Mouse (Mus musculus): ENCODE measurements around the gene Ap3b1. TPM values are rescaled to one million over a fixed set of nuclear protein-coding genes. Genes with fewer than 3 reads are reported as not detected.

Ap3b1 gene
- total and polyA plus RNA-seq, 2 experiments = 21.1 to 28.3 TPM

DNA sequence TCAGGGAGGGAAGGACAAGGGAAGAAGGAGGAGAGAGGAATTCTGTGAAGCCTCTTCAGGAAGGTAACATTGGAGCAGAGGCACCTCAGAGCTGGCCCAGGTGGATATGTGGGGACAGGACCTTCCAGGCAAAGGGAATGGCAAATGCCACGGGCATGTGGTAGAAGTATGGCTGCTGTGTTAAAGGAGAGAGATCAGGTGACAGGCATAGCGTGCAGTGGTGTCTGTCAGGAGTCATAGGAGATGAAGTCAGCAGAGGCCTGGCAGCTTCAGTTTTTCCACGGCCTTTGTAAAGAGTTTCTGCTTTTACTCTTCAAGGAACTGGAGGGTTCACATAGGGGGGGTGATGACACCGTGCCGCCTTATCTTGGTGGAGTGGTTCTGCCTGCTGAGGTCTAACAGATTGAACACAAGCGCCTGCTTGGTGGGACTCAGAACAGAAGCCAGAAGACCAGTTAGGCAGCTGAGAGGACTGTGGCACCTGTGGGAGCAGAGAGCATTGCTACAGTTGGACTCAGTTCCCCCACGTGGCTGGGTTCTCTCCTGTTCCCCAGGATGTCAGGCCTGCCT lies 166.0 kb downstream of the Ap3b1 start:
- DNase-seq (ENCODE audit: extremely low read depth, low read depth, low spot score) = no peak

DNA sequence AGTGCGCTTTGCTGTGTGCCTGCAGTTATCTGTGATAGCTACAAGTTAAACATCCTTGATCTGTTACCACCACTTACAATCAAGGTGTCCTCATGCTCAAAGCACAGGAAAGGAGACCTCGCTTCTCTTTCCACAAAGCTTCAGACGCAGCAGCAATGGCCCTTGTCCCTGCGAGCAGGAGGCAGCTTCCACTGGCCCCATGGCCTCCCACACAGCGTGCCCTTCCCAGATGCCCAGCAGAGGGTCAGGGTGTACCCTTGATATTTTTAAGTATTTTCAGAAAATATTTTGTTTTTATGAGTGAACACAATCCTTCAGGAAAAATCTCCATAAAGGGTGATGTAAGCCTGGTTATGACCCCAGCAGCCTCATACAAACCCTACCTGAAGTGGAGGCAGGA lies 170.4 kb downstream of the Ap3b1 start:
- DNase-seq (ENCODE audit: extremely low read depth, low read depth, low spot score) = no peak
- Histone ChIP-seq H3K4me1 (ENCODE audit: control insufficient read depth, insufficient read depth, low read length) (no peaks in the 10 kb centered on the region), H3K4me3 (ENCODE audit: insufficient read depth, low read depth, low read length) (no peak overlapping the region), H3K36me3 (ENCODE audit: control insufficient read depth, insufficient read depth, low read length) (peaks cover 26% of the 10 kb centered on the region), H3K9ac (ENCODE audit: low read depth, low read length) (no peak overlapping the region), H3K27me3 (ENCODE audit: control insufficient read depth, insufficient read depth, low read length) (no peaks in the 10 kb centered on the region), H3K79me2 (ENCODE audit: control insufficient read depth, insufficient read depth, low read length) (no peaks in the 10 kb centered on the region), H3K27ac (replicated peaks; ENCODE audit: insufficient read depth, low read depth, low read length) (no peak overlapping the region)
- TF ChIP-seq CTCF (IDR thresholded peaks at IDR 0.05; ENCODE audit: low read depth, low read length) (no peak), POLR2A (IDR thresholded peaks at IDR 0.05; ENCODE audit: extremely low read depth, insufficient read depth, low read length) (no peak)
- 97% methylated on average over 5 of the region's 5 CpGs for WGBS

More for the DNA sequence above, 166.0 kb downstream of the Ap3b1 start:
- H3K4me3 ChIP-seq (ENCODE audit: insufficient read depth, low read depth, low read length) = no peak overlapping the region
- no peak for TF ChIP-seq CTCF (IDR thresholded peaks at IDR 0.05; ENCODE audit: low read depth, low read length)
- no peak for TF ChIP-seq POLR2A (IDR thresholded peaks at IDR 0.05; ENCODE audit: extremely low read depth, insufficient read depth, low read length)
- no peak overlapping the region for H3K27ac ChIP-seq (replicated peaks; ENCODE audit: insufficient read depth, low read depth, low read length)
- no peaks in the 10 kb centered on the region for H3K27me3 ChIP-seq (ENCODE audit: control insufficient read depth, insufficient read depth, low read length)
- 88% methylated on average over 7 of the region's 7 CpGs for WGBS
- H3K4me1 ChIP-seq (ENCODE audit: control insufficient read depth, insufficient read depth, low read length) = no peaks in the 10 kb centered on the region
- H3K9ac ChIP-seq (ENCODE audit: low read depth, low read length) = no peak overlapping the region
- H3K79me2 ChIP-seq (ENCODE audit: control insufficient read depth, insufficient read depth, low read length) = no peaks in the 10 kb centered on the region
- H3K36me3 ChIP-seq (ENCODE audit: control insufficient read depth, insufficient read depth, low read length) = peaks cover 11% of the 10 kb centered on the region

DNA sequence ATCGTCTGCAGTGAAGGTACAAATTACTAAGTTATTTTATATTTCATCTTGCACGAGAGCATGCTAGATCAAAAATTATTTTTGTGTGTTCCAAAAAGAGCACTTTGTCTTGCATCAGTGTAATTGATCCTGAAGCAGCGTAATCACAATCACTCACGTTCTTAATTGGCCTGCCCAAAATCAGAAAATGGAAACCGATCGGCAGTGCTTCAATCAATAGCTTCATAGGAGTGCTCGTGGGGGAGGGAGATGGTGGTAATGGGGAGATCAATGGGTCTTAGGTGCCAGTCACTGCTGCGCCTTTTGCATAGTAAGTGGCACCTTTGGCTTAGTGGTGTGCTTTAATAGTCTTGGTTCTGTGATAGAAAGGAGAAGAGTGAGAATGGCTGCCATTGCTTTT lies 174.8 kb downstream of the Ap3b1 start:
- Histone ChIP-seq H3K4me1 (ENCODE audit: control insufficient read depth, insufficient read depth, low read length) (no peaks in the 10 kb centered on the region), H3K36me3 (ENCODE audit: control insufficient read depth, insufficient read depth, low read length) (peaks cover 32% of the 10 kb centered on the region), H3K79me2 (ENCODE audit: control insufficient read depth, insufficient read depth, low read length) (no peaks in the 10 kb centered on the region), H3K9ac (ENCODE audit: low read depth, low read length) (no peak overlapping the region), H3K4me3 (ENCODE audit: insufficient read depth, low read depth, low read length) (no peak overlapping the region), H3K27ac (replicated peaks; ENCODE audit: insufficient read depth, low read depth, low read length) (no peak overlapping the region), H3K27me3 (ENCODE audit: control insufficient read depth, insufficient read depth, low read length) (no peaks in the 10 kb centered on the region)
- WGBS = 96% methylated on average over 8 of the region's 8 CpGs
- no peak for DNase-seq (ENCODE audit: extremely low read depth, low read depth, low spot score)
- no peak for TF ChIP-seq CTCF (IDR thresholded peaks at IDR 0.05; ENCODE audit: low read depth, low read length)
- TF ChIP-seq POLR2A (IDR thresholded peaks at IDR 0.05; ENCODE audit: extremely low read depth, insufficient read depth, low read length) = no peak

DNA sequence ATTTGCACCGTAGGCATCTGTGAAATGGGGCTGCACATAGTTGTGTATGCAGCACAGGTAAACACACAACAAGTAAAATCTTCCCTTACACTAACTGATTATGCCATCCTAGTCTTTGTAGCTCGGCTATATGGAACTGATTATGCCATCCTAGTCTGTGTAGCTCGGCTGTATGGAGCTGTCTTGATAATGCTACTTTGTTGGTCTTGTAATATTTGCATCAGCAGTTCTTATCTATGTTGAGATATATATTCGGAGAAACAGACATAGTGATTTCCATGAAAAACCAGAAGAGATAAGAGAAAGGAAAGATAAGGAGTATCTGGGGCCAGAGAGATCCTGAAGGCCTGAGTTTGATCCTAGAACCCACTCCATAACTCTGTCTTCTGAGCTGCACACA lies 178.6 kb downstream of the Ap3b1 start:
- no peaks in the 10 kb centered on the region for H3K4me1 ChIP-seq (ENCODE audit: control insufficient read depth, insufficient read depth, low read length)
- H3K4me3 ChIP-seq (ENCODE audit: insufficient read depth, low read depth, low read length) = no peak overlapping the region
- TF ChIP-seq POLR2A (IDR thresholded peaks at IDR 0.05; ENCODE audit: extremely low read depth, insufficient read depth, low read length) (no peak), CTCF (IDR thresholded peaks at IDR 0.05; ENCODE audit: low read depth, low read length) (no peak)
- WGBS = 76% methylated on average over 4 of the region's 4 CpGs
- H3K27ac ChIP-seq (replicated peaks; ENCODE audit: insufficient read depth, low read depth, low read length) = no peak overlapping the region
- H3K9ac ChIP-seq (ENCODE audit: low read depth, low read length) = no peak overlapping the region
- no peaks in the 10 kb centered on the region for H3K27me3 ChIP-seq (ENCODE audit: control insufficient read depth, insufficient read depth, low read length)
- no peak for DNase-seq (ENCODE audit: extremely low read depth, low read depth, low spot score)
- 0 out of 2 replicates have a peak, but pooled peaks cover 3% of the 10 kb centered on the region for H3K79me2 ChIP-seq (ENCODE audit: control insufficient read depth, insufficient read depth, low read length)
- H3K36me3 ChIP-seq (ENCODE audit: control insufficient read depth, insufficient read depth, low read length) = peaks cover 21% of the 10 kb centered on the region

DNA sequence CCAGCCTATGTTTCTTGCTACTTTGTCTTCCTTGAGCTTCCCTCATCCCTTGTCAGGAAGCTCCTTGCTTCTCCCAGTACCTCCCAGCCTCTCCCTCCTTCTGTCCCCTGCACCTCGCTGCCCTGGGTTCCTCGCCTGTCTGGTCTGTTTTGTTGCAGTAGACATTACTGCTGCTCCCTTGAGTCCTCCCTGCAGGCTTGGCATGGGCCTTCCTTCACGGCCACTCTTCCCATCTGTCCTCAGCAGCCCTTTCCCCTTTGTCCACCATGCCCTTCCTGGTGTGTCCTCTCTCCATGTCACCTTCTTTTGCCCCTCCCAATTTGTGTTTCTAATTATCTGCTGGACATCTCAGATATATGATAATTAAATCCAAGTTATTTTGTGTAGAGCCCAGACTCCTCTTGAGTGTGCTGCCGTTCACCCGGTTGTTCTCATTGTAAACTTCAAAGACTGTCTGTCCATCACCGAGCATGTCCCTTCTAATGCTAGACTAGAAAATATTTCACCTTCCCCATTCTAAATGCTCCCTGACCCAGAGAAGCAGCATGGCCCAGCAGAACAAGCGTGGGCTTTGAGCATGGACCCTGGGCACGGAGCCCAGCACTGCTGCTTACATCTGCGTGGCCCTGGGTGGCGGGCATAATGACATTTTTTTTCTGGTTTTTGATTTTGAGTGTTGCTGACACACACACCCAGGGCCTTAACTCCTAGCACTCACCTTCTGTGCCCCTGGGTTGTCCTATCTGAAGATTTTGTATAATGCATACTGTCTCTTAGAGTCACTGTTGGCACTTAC lies 181.3 kb downstream of the Ap3b1 start:
- H3K4me1 ChIP-seq (ENCODE audit: control insufficient read depth, insufficient read depth, low read length) = no peaks in the 10 kb centered on the region
- DNase-seq (ENCODE audit: extremely low read depth, low read depth, low spot score) = no peak

DNA sequence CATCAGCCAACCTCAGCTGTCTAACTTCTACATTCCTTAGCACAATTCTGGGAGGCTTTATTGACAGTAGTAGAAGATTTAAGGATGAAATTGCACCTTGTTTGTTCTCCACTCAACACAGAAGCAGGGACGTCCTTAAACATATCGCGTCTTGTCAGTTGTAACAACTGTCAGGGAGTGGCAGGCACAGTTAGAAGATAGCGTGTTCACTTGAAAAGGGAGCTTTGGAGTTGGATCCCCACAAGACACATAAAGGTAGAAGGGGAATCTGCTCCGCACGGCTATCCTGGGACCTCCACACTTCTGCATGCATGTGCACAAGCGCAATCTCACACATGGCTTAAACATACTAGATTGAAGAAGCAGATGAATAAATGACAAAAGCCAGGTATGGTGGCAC lies 183.3 kb downstream of the Ap3b1 start:
- no peak for TF ChIP-seq CTCF (IDR thresholded peaks at IDR 0.05; ENCODE audit: low read depth, low read length)
- TF ChIP-seq POLR2A (IDR thresholded peaks at IDR 0.05; ENCODE audit: extremely low read depth, insufficient read depth, low read length) = no peak
- no peak overlapping the region for H3K27ac ChIP-seq (replicated peaks; ENCODE audit: insufficient read depth, low read depth, low read length)
- no peak overlapping the region for H3K4me3 ChIP-seq (ENCODE audit: insufficient read depth, low read depth, low read length)
- H3K9ac ChIP-seq (ENCODE audit: low read depth, low read length) = no peak overlapping the region
- H3K4me1 ChIP-seq (ENCODE audit: control insufficient read depth, insufficient read depth, low read length) = no peaks in the 10 kb centered on the region
- peaks cover 25% of the 10 kb centered on the region for H3K36me3 ChIP-seq (ENCODE audit: control insufficient read depth, insufficient read depth, low read length)
- no peak for DNase-seq (ENCODE audit: extremely low read depth, low read depth, low spot score)
- 96% methylated on average over 7 of the region's 7 CpGs for WGBS
- H3K79me2 ChIP-seq (ENCODE audit: control insufficient read depth, insufficient read depth, low read length) = 0 out of 2 replicates have a peak, but pooled peaks cover 3% of the 10 kb centered on the region
- H3K27me3 ChIP-seq (ENCODE audit: control insufficient read depth, insufficient read depth, low read length) = no peaks in the 10 kb centered on the region

More for the DNA sequence above, 181.3 kb downstream of the Ap3b1 start:
- 94% methylated on average over 10 of the region's 10 CpGs for WGBS
- Histone ChIP-seq H3K36me3 (ENCODE audit: control insufficient read depth, insufficient read depth, low read length) (peaks cover 24% of the 10 kb centered on the region), H3K27ac (replicated peaks; ENCODE audit: insufficient read depth, low read depth, low read length) (no peak overlapping the region), H3K27me3 (ENCODE audit: control insufficient read depth, insufficient read depth, low read length) (no peaks in the 10 kb centered on the region), H3K4me3 (ENCODE audit: insufficient read depth, low read depth, low read length) (no peak overlapping the region), H3K9ac (ENCODE audit: low read depth, low read length) (no peak overlapping the region), H3K79me2 (ENCODE audit: control insufficient read depth, insufficient read depth, low read length) (0 out of 2 replicates have a peak, but pooled peaks cover 3% of the 10 kb centered on the region)
- no peak for TF ChIP-seq POLR2A (IDR thresholded peaks at IDR 0.05; ENCODE audit: extremely low read depth, insufficient read depth, low read length)
- TF ChIP-seq CTCF (IDR thresholded peaks at IDR 0.05; ENCODE audit: low read depth, low read length) = no peak

All from liver, adult 2 months (tissue).